Mouse (Mus musculus) megakaryocyte, embryonic 14.5 days (primary cell): ENCODE results near the gene Cort.

Experiments
- FLI1 ChIP-seq: IDR thresholded peaks from 2 replicates; pipeline ENCODE4 v1.6.1; 2012; ENCODE audit warnings: low read length, inconsistent platforms, mixed read lengths
- GATA1 ChIP-seq: IDR thresholded peaks from 3 replicates; pipeline ENCODE4 v1.6.1; 2012; ENCODE audit warnings: mixed read lengths, low read length, inconsistent platforms, borderline replicate concordance

- TF ChIP-seq GATA1 (no peak), FLI1 (no peak)
These were observed 35.2 kb downstream of the Cort start for GRCm38 (mm10) chr4:149091364-149091763.
